ENCODE assay signal across 8 mouse cellular contexts in genomic region chr9:105642460-105643371, GRCm38 (mm10). TPM values are rescaled to one million over a fixed set of nuclear protein-coding genes. Genes with fewer than 3 reads are reported as not detected.
DNase-seq lines count a peak whose midpoint lies in the region; ATAC-seq lines count a peak whose summit lies in the region.

TSS of gene Pik3r4 (plus strand) at chr9:105642978.

- H3K4me2 ChIP-seq in lung, embryonic 16.5 days (ENCODE audit: low read depth, low read length): peak within 1 kb of the TSS; percentile 79

- no peaks in the 10 kb centered on the region for H3K27me3 ChIP-seq in lung, embryonic 16.5 days (ENCODE audit: control insufficient read depth, insufficient read depth, low read depth, low read length)

- peak within 1 kb of the TSS; percentile 57; the same call in 1 of the 2 replicates for H3K27ac ChIP-seq in lung, embryonic 16.5 days (ENCODE audit: low read length)

- 0 out of 2 replicates have a peak, but pooled peaks cover 6% of the 10 kb centered on the region for H3K36me3 ChIP-seq in lung, embryonic 16.5 days (ENCODE audit: control insufficient read depth, insufficient read depth, low read length)

- H3K4me3 ChIP-seq in lung, embryonic 16.5 days (ENCODE audit: low read length): peak within 1 kb of the TSS; percentile 95

- DNase-seq in MEL-GATA-1-ER (ENCODE audit: extremely low read depth, low read depth): peak; percentile 94
- peak; percentile 83 for DNase-seq in cerebellum, adult 8-10 months
- peak; percentile 95 for DNase-seq in forelimb bud, embryonic 11.5 days (ENCODE audit: low read depth, low spot score)
- DNase-seq in layer of hippocampus, adult 9-10 months (ENCODE audit: low spot score): peak; percentile 68
- DNase-seq in ovary, postnatal 10 days (ENCODE audit: low spot score): peak; percentile 67
- peak; percentile 69 to 80 for DNase-seq in thymus, postnatal 10 days (ENCODE audit: low spot score in 2 of 2)

- peak; percentile 98 to 99 for ATAC-seq in hematopoietic stem cell, adult 5-6 weeks (replicated peaks in 1 of 2; ENCODE audit: insufficient read depth in 1 of 2, low FRiP score in 2 of 2, low TSS enrichment in 1 of 2, low read depth in 1 of 2, poor library complexity in 2 of 2, severe bottlenecking in 2 of 2)
- peak; percentile 95 for ATAC-seq in lung, embryonic 16.5 days (ENCODE audit: low read depth)

- no peaks in the 10 kb centered on the region for H3K9me3 ChIP-seq in lung, embryonic 16.5 days (ENCODE audit: control insufficient read depth, low read length)

- H3K4me1 ChIP-seq in lung, embryonic 16.5 days (replicated peaks; ENCODE audit: control insufficient read depth, insufficient read depth, low read length): peaks cover 5% of the 10 kb centered on the region; the same call in 1 of the 2 replicates

- 5% methylated on average over 37 of the region's 37 CpGs for WGBS in lung, embryonic 16.5 days

- H3K9ac ChIP-seq in lung, embryonic 16.5 days (ENCODE audit: low read length): peak within 1 kb of the TSS; percentile 93

RNA-seq across cellular contexts. Expression of gene Pik3r4, which starts in this region (rescaled TPM):
- total RNA-seq in hematopoietic stem cell, adult 5-6 weeks (2017): 45.7 and 50.8 TPM in 2 replicates
- polyA plus RNA-seq in lung, embryonic 16.5 days (2015; fragmentation: Nextera tagmentation; extraction: Ambion mirVana): 19.8 and 20.0 TPM in 2 replicates

Comparison
In these comparisons a context has a peak if more than half of its experiments do, and no peak if none do; other contexts are left out.
1. Peak in every context shown above with its lines: DNase-seq, ATAC-seq, H3K4me3 ChIP-seq and H3K27ac ChIP-seq.